Mouse (Mus musculus): ENCODE data around the gene Ptprd. TPM values are rescaled to one million over a fixed set of nuclear protein-coding genes. Genes with fewer than 3 reads are reported as not detected.

Gene Ptprd
- polyA plus RNA-seq, 1 experiment: not detected

- TF ChIP-seq FLI1 (IDR thresholded peaks at IDR 0.05; ENCODE audit: low read length) (no peak), GATA1 (IDR thresholded peaks at IDR 0.05; ENCODE audit: borderline replicate concordance, low read length) (no peak)
- Histone ChIP-seq H3K4me1 (no peaks in the 10 kb centered on the region), H3K4me3 (replicated peaks) (no peak overlapping the region), H3K36me3 (replicated peaks; ENCODE audit: low read length) (no peaks in the 10 kb centered on the region), H3K9me3 (no peaks in the 10 kb centered on the region), H3K27me3 (replicated peaks) (no peaks in the 10 kb centered on the region)
Measured at GRCm38 (mm10) chr4:76996172-76996571, 1215.6 kb downstream of the Ptprd start.

GRCm38 (mm10) chr4:76989961-76990360 is 1221.8 kb downstream of the Ptprd start:
- H3K4me1 ChIP-seq: no peaks in the 10 kb centered on the region
- H3K36me3 ChIP-seq (replicated peaks; ENCODE audit: low read length): no peaks in the 10 kb centered on the region
- no peak for TF ChIP-seq GATA1 (IDR thresholded peaks at IDR 0.05; ENCODE audit: borderline replicate concordance, low read length)
- no peak for TF ChIP-seq FLI1 (IDR thresholded peaks at IDR 0.05; ENCODE audit: low read length)

GRCm38 (mm10) chr4:76977056-76977809 is 1234.5 kb downstream of the Ptprd start:
- H3K27me3 ChIP-seq (replicated peaks): no peaks in the 10 kb centered on the region
- H3K4me3 ChIP-seq (replicated peaks): no peak overlapping the region
- TF ChIP-seq GATA1 (IDR thresholded peaks at IDR 0.05; ENCODE audit: borderline replicate concordance, low read length) (no peak), FLI1 (IDR thresholded peaks at IDR 0.05; ENCODE audit: low read length) (no peak)
- no peaks in the 10 kb centered on the region for H3K36me3 ChIP-seq (replicated peaks; ENCODE audit: low read length)
- H3K9me3 ChIP-seq: no peaks in the 10 kb centered on the region
- H3K4me1 ChIP-seq: no peaks in the 10 kb centered on the region

More at GRCm38 (mm10) chr4:76989961-76990360, 1221.8 kb downstream of the Ptprd start:
- Histone ChIP-seq H3K27me3 (replicated peaks) (no peaks in the 10 kb centered on the region), H3K9me3 (no peaks in the 10 kb centered on the region), H3K4me3 (replicated peaks) (no peak overlapping the region)

GRCm38 (mm10) chr4:76948251-76948650 is 1263.5 kb downstream of the Ptprd start:
- H3K36me3 ChIP-seq (replicated peaks; ENCODE audit: low read length): no peaks in the 10 kb centered on the region
- no peak overlapping the region for H3K4me3 ChIP-seq (replicated peaks)
- H3K4me1 ChIP-seq: no peaks in the 10 kb centered on the region
- TF ChIP-seq GATA1 (IDR thresholded peaks at IDR 0.05; ENCODE audit: borderline replicate concordance, low read length) (no peak), FLI1 (IDR thresholded peaks at IDR 0.05; ENCODE audit: low read length) (no peak)
- no peaks in the 10 kb centered on the region for H3K27me3 ChIP-seq (replicated peaks)
- no peaks in the 10 kb centered on the region for H3K9me3 ChIP-seq

- TF ChIP-seq GATA1 (IDR thresholded peaks at IDR 0.05; ENCODE audit: borderline replicate concordance, low read length) (no peak), FLI1 (IDR thresholded peaks at IDR 0.05; ENCODE audit: low read length) (no peak)
- Histone ChIP-seq H3K36me3 (replicated peaks; ENCODE audit: low read length) (no peaks in the 10 kb centered on the region), H3K9me3 (no peaks in the 10 kb centered on the region), H3K4me3 (replicated peaks) (no peak overlapping the region), H3K27me3 (replicated peaks) (no peaks in the 10 kb centered on the region), H3K4me1 (no peaks in the 10 kb centered on the region)
Measured at GRCm38 (mm10) chr4:76941382-76942360, 1270.1 kb downstream of the Ptprd start.

- Histone ChIP-seq H3K27me3 (replicated peaks) (no peaks in the 10 kb centered on the region), H3K9me3 (peaks cover 5% of the 10 kb centered on the region; the same call in 1 of the 2 replicates), H3K4me3 (replicated peaks) (no peak overlapping the region), H3K4me1 (no peaks in the 10 kb centered on the region), H3K36me3 (replicated peaks; ENCODE audit: low read length) (no peaks in the 10 kb centered on the region)
- no peak for TF ChIP-seq GATA1 (IDR thresholded peaks at IDR 0.05; ENCODE audit: borderline replicate concordance, low read length)
Measured at GRCm38 (mm10) chr4:76931559-76931958, 1280.2 kb downstream of the Ptprd start.

- H3K4me3 ChIP-seq (replicated peaks): no peak overlapping the region
- H3K4me1 ChIP-seq: no peaks in the 10 kb centered on the region
- TF ChIP-seq GATA1 (IDR thresholded peaks at IDR 0.05; ENCODE audit: borderline replicate concordance, low read length): no peak
- TF ChIP-seq FLI1 (IDR thresholded peaks at IDR 0.05; ENCODE audit: low read length): no peak
- H3K27me3 ChIP-seq (replicated peaks): no peaks in the 10 kb centered on the region
- H3K36me3 ChIP-seq (replicated peaks; ENCODE audit: low read length): no peaks in the 10 kb centered on the region
- H3K9me3 ChIP-seq: no peaks in the 10 kb centered on the region
Measured at GRCm38 (mm10) chr4:76913532-76914150, 1298.1 kb downstream of the Ptprd start.

- H3K9me3 ChIP-seq: no peaks in the 10 kb centered on the region
- TF ChIP-seq FLI1 (IDR thresholded peaks at IDR 0.05; ENCODE audit: low read length) (no peak), GATA1 (IDR thresholded peaks at IDR 0.05; ENCODE audit: borderline replicate concordance, low read length) (no peak)
Measured at GRCm38 (mm10) chr4:76901692-76902091, 1310.1 kb downstream of the Ptprd start.

GRCm38 (mm10) chr4:76889669-76890068 is 1322.1 kb downstream of the Ptprd start:
- Histone ChIP-seq H3K4me3 (replicated peaks) (no peak overlapping the region), H3K36me3 (replicated peaks; ENCODE audit: low read length) (no peaks in the 10 kb centered on the region), H3K9me3 (no peaks in the 10 kb centered on the region), H3K27me3 (replicated peaks) (no peaks in the 10 kb centered on the region), H3K4me1 (no peaks in the 10 kb centered on the region)
- TF ChIP-seq GATA1 (IDR thresholded peaks at IDR 0.05; ENCODE audit: borderline replicate concordance, low read length) (no peak), FLI1 (IDR thresholded peaks at IDR 0.05; ENCODE audit: low read length) (no peak)

More at GRCm38 (mm10) chr4:76901692-76902091, 1310.1 kb downstream of the Ptprd start:
- Histone ChIP-seq H3K4me1 (no peaks in the 10 kb centered on the region), H3K36me3 (replicated peaks; ENCODE audit: low read length) (no peaks in the 10 kb centered on the region), H3K27me3 (replicated peaks) (no peaks in the 10 kb centered on the region), H3K4me3 (replicated peaks) (no peak overlapping the region)
